Mouse (Mus musculus): ENCODE measurements around the gene Glis3. TPM values are rescaled to one million over a fixed set of nuclear protein-coding genes. Genes with fewer than 3 reads are reported as not detected.

Gene Glis3
- polyA plus RNA-seq, 1 experiment from 2014 or later: 0.36 TPM

- Histone ChIP-seq H3K27me3 (ENCODE audit: insufficient read depth, low read length) (no peaks in the 10 kb centered on the region), H3K9me3 (ENCODE audit: low read length) (no peaks in the 10 kb centered on the region), H3K36me3 (replicated peaks; ENCODE audit: insufficient read depth, low read length) (no peaks in the 10 kb centered on the region), H3K4me2 (ENCODE audit: low read depth, low read length) (no peak overlapping the region), H3K9ac (replicated peaks) (no peak overlapping the region), H3K4me3 (ENCODE audit: low read depth, low read length) (no peak overlapping the region), H3K27ac (ENCODE audit: low read depth) (no peak overlapping the region), H3K4me1 (ENCODE audit: insufficient read depth) (no peaks in the 10 kb centered on the region)
- ATAC-seq (no peak), DNase-seq (no peak)
- TF ChIP-seq EP300 (IDR thresholded peaks at IDR 0.05; ENCODE audit: low read depth) (no peak), CTCF (IDR thresholded peaks at IDR 0.05; ENCODE audit: low read depth) (no peak)
- WGBS (ENCODE audit: insufficient replicate concordance): 70% methylated on average over 1 of the region's 1 CpGs
Observed at GRCm38 (mm10) chr19:28624571-28624970, 55.3 kb downstream of the Glis3 start.

- no peak for DNase-seq
- H3K9me3 ChIP-seq (ENCODE audit: low read length): no peaks in the 10 kb centered on the region
- no peaks in the 10 kb centered on the region for H3K36me3 ChIP-seq (replicated peaks; ENCODE audit: insufficient read depth, low read length)
- no peak for ATAC-seq
- no peak overlapping the region for H3K27ac ChIP-seq (ENCODE audit: low read depth)
- no peaks in the 10 kb centered on the region for H3K27me3 ChIP-seq (ENCODE audit: insufficient read depth, low read length)
- no peak overlapping the region for H3K9ac ChIP-seq (replicated peaks)
- H3K4me2 ChIP-seq (ENCODE audit: low read depth, low read length): no peak overlapping the region
- WGBS (ENCODE audit: insufficient replicate concordance): 70% methylated on average over 8 of the region's 10 CpGs
- TF ChIP-seq EP300 (IDR thresholded peaks at IDR 0.05; ENCODE audit: low read depth) (no peak), CTCF (IDR thresholded peaks at IDR 0.05; ENCODE audit: low read depth) (no peak)
- no peak overlapping the region for H3K4me3 ChIP-seq (ENCODE audit: low read depth, low read length)
- H3K4me1 ChIP-seq (ENCODE audit: insufficient read depth): no peaks in the 10 kb centered on the region
Observed at GRCm38 (mm10) chr19:28623726-28624125, 56.2 kb downstream of the Glis3 start.

GRCm38 (mm10) chr19:28621608-28622505 lies 58.0 kb downstream of the Glis3 start:
- no peak overlapping the region for H3K9ac ChIP-seq (replicated peaks)
- H3K9me3 ChIP-seq (ENCODE audit: low read length): no peaks in the 10 kb centered on the region
- 77% methylated on average over 11 of the region's 11 CpGs for WGBS (ENCODE audit: insufficient replicate concordance)
- H3K27me3 ChIP-seq (ENCODE audit: insufficient read depth, low read length): no peaks in the 10 kb centered on the region
- ATAC-seq (no peak), DNase-seq (no peak)
- no peak for TF ChIP-seq EP300 (IDR thresholded peaks at IDR 0.05; ENCODE audit: low read depth)
- no peak for TF ChIP-seq CTCF (IDR thresholded peaks at IDR 0.05; ENCODE audit: low read depth)
- no peak overlapping the region for H3K4me3 ChIP-seq (ENCODE audit: low read depth, low read length)
- no peaks in the 10 kb centered on the region for H3K4me1 ChIP-seq (ENCODE audit: insufficient read depth)
- no peaks in the 10 kb centered on the region for H3K36me3 ChIP-seq (replicated peaks; ENCODE audit: insufficient read depth, low read length)
- H3K27ac ChIP-seq (ENCODE audit: low read depth): no peak overlapping the region
- no peak overlapping the region for H3K4me2 ChIP-seq (ENCODE audit: low read depth, low read length)

GRCm38 (mm10) chr19:28617736-28618135 lies 62.1 kb downstream of the Glis3 start:
- Histone ChIP-seq H3K27me3 (ENCODE audit: insufficient read depth, low read length) (no peaks in the 10 kb centered on the region), H3K4me3 (ENCODE audit: low read depth, low read length) (no peak overlapping the region), H3K9me3 (ENCODE audit: low read length) (no peaks in the 10 kb centered on the region), H3K4me2 (ENCODE audit: low read depth, low read length) (no peak overlapping the region), H3K4me1 (ENCODE audit: insufficient read depth) (no peaks in the 10 kb centered on the region), H3K36me3 (replicated peaks; ENCODE audit: insufficient read depth, low read length) (no peaks in the 10 kb centered on the region), H3K9ac (replicated peaks) (no peak overlapping the region), H3K27ac (ENCODE audit: low read depth) (no peak overlapping the region)
- TF ChIP-seq EP300 (IDR thresholded peaks at IDR 0.05; ENCODE audit: low read depth) (no peak), CTCF (IDR thresholded peaks at IDR 0.05; ENCODE audit: low read depth) (no peak)
- DNase-seq (no peak), ATAC-seq (no peak)
- 72% methylated on average over 7 of the region's 7 CpGs for WGBS (ENCODE audit: insufficient replicate concordance)

GRCm38 (mm10) chr19:28617191-28617590 lies 62.7 kb downstream of the Glis3 start:
- ATAC-seq (no peak), DNase-seq (no peak)
- Histone ChIP-seq H3K9me3 (ENCODE audit: low read length) (no peaks in the 10 kb centered on the region), H3K27ac (ENCODE audit: low read depth) (no peak overlapping the region), H3K36me3 (replicated peaks; ENCODE audit: insufficient read depth, low read length) (no peaks in the 10 kb centered on the region), H3K4me3 (ENCODE audit: low read depth, low read length) (no peak overlapping the region), H3K27me3 (ENCODE audit: insufficient read depth, low read length) (no peaks in the 10 kb centered on the region), H3K4me1 (ENCODE audit: insufficient read depth) (no peaks in the 10 kb centered on the region), H3K9ac (replicated peaks) (no peak overlapping the region), H3K4me2 (ENCODE audit: low read depth, low read length) (no peak overlapping the region)
- TF ChIP-seq CTCF (IDR thresholded peaks at IDR 0.05; ENCODE audit: low read depth): no peak
- TF ChIP-seq EP300 (IDR thresholded peaks at IDR 0.05; ENCODE audit: low read depth): no peak
- WGBS (ENCODE audit: insufficient replicate concordance): 82% methylated on average over 8 of the region's 8 CpGs

- no peak overlapping the region for H3K4me3 ChIP-seq (ENCODE audit: low read depth, low read length)
- no peaks in the 10 kb centered on the region for H3K4me1 ChIP-seq (ENCODE audit: insufficient read depth)
- H3K27ac ChIP-seq (ENCODE audit: low read depth): no peak overlapping the region
- H3K36me3 ChIP-seq (replicated peaks; ENCODE audit: insufficient read depth, low read length): no peaks in the 10 kb centered on the region
- TF ChIP-seq EP300 (IDR thresholded peaks at IDR 0.05; ENCODE audit: low read depth) (no peak), CTCF (IDR thresholded peaks at IDR 0.05; ENCODE audit: low read depth) (no peak)
- H3K27me3 ChIP-seq (ENCODE audit: insufficient read depth, low read length): no peaks in the 10 kb centered on the region
- H3K9ac ChIP-seq (replicated peaks): no peak overlapping the region
- DNase-seq: no peak
- no peaks in the 10 kb centered on the region for H3K9me3 ChIP-seq (ENCODE audit: low read length)
- 54% methylated on average over 1 of the region's 1 CpGs for WGBS (ENCODE audit: insufficient replicate concordance)
- no peak overlapping the region for H3K4me2 ChIP-seq (ENCODE audit: low read depth, low read length)
- ATAC-seq: no peak
Observed at GRCm38 (mm10) chr19:28616487-28616886, 63.4 kb downstream of the Glis3 start.
